Mouse (Mus musculus) adipose tissue, adult 10 weeks (tissue): ENCODE data around the gene Arhgef16. TPM values are rescaled to one million over a fixed set of nuclear protein-coding genes. Genes with fewer than 3 reads are reported as not detected.

Experiments
- polyA plus RNA-seq: library from polyadenylated mRNA; stranded (reverse); fragments of 350-450 nt; fragmentation: Illumina TruSeq; extraction: RNeasy Lipid Tissue Mini Kit (QIAGEN cat#74804); gene quantifications from one replicate; pipeline ENCODE4 v1.2.3, GENCODE M21; 2014; ENCODE audit warnings: low read depth, low replicate concordance

Arhgef16 gene
- 19.9 TPM for polyA plus RNA-seq

DNA sequence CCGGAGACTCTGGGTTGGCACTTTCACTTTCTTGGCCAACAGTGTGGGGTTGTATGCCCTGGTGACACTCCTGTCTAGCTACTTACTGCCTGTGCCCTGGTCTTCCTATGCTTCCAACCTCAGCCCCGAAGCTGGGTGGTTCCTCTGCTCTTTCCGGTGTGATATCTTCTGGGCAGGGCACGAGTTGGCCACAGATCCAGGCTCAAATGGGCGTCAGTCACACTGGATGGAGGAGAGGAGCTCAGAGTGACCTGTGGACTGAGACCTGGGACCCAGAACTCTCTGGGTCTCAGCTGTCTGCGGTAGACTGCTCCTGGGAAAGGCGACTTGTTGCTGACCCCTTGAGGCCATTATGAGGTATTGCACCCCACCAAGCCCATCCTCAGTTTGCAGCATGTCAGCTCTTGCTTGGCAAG, at the start of gene Arhgef16:
Arhgef16 (minus strand) TSS at position 211 of the 416 bp plus-strand sequence.

GRCm38 (mm10) chr4:154335761-154336160, 34.3 kb upstream of the Arhgef16 start, which contains the start of gene B230104I21Rik:
B230104I21Rik (plus strand) TSS chr4:154336127.

Other genes starting within 250 kb of the Arhgef16 start
- 0.68 TPM for gene Trp73, start 161.5 kb downstream of the Arhgef16 start, polyA plus RNA-seq
- gene Wrap73, start 159.3 kb downstream of the Arhgef16 start, polyA plus RNA-seq = 7.9 TPM
- 117 TPM for gene Tprgl, start 141.0 kb downstream of the Arhgef16 start, polyA plus RNA-seq
- gene Megf6, start 130.9 kb downstream of the Arhgef16 start, polyA plus RNA-seq = 15.0 TPM
- gene B230104I21Rik, start 34.5 kb upstream of the Arhgef16 start, polyA plus RNA-seq = not detected